Mouse (Mus musculus): ENCODE measurements around the gene Slc9a1. TPM values are rescaled to one million over a fixed set of nuclear protein-coding genes. Genes with fewer than 3 reads are reported as not detected.
A peak's percentile ranks its signal among the peaks of the same experiment; 100 is the strongest.

Gene Slc9a1
- polyA plus RNA-seq, 1 experiment, result 3.8 TPM

- Histone ChIP-seq H3K9me3 (ENCODE audit: control insufficient read depth, low read length) (peaks cover 4% of the 10 kb centered on the region; the same call in 1 of the 2 replicates), H3K27me3 (ENCODE audit: control insufficient read depth) (peaks cover 3% of the 10 kb centered on the region; the same call in 1 of the 2 replicates), H3K36me3 (ENCODE audit: control insufficient read depth) (peaks cover 36% of the 10 kb centered on the region), H3K4me3 (replicated peaks) (peak overlapping the region; percentile 79), H3K4me1 (ENCODE audit: control insufficient read depth) (peaks cover 62% of the 10 kb centered on the region)
- peak; percentile 46; the same call in 1 of the 3 replicates for TF ChIP-seq TAL1 (IDR thresholded peaks at IDR 0.05; ENCODE audit: low read length)
- no peak for TF ChIP-seq GATA1 (IDR thresholded peaks at IDR 0.05; ENCODE audit: low read length)
These were observed 1.1 kb downstream of the Slc9a1 start for GRCm38 (mm10) chr4:133370298-133371274.

DNA sequence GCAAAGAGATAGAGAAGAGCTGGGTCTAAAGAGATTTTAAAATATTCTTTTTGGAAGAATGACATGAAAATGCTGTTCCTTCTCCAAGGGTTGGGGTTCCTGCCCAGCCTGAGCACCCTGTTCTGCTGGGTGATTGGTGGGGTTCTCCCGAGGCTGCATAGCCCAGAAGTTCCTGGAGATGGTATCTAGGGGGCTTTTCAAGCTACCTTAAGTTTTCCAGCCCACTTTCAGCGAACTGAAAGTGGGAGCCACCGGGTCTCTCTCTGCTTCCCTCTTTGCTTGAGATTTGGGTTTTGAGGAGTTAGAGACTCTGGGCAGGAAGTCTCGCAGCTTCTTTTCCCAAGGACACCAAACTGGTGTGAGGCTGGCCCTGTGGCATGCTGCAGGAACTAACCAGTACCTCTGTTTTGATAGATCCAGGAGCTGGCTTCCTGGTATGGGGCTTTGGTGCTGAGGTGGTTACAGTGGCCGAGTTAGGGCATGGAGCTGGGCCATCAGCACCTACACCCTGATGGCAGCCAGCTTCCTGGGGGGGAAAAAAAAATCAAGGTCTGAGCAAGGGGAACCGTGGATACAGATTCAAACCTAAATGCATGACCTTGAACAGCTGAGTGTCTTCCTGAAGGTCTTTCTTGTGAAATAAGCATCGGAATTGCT, 2.2 kb downstream of the Slc9a1 start:
- Histone ChIP-seq H3K4me1 (ENCODE audit: control insufficient read depth) (peaks cover 72% of the 10 kb centered on the region), H3K36me3 (ENCODE audit: control insufficient read depth) (peaks cover 44% of the 10 kb centered on the region), H3K27me3 (ENCODE audit: control insufficient read depth) (peaks cover 3% of the 10 kb centered on the region; the same call in 1 of the 2 replicates), H3K9me3 (ENCODE audit: control insufficient read depth, low read length) (peaks cover 4% of the 10 kb centered on the region; the same call in 1 of the 2 replicates), H3K4me3 (replicated peaks) (peak overlapping the region; percentile 79)
- TF ChIP-seq GATA1 (IDR thresholded peaks at IDR 0.05; ENCODE audit: low read length), result no peak
- TF ChIP-seq TAL1 (IDR thresholded peaks at IDR 0.05; ENCODE audit: low read length), result no peak

- peak overlapping the region; percentile 79 for H3K4me3 ChIP-seq (replicated peaks)
These were observed 2.8 kb downstream of the Slc9a1 start for GRCm38 (mm10) chr4:133372278-133372665.

GRCm38 (mm10) chr4:133374011-133374410, 4.5 kb downstream of the Slc9a1 start:
- Histone ChIP-seq H3K9me3 (ENCODE audit: control insufficient read depth, low read length) (no peaks in the 10 kb centered on the region), H3K36me3 (ENCODE audit: control insufficient read depth) (peaks cover 59% of the 10 kb centered on the region), H3K4me1 (ENCODE audit: control insufficient read depth) (peaks cover 92% of the 10 kb centered on the region), H3K4me3 (replicated peaks) (peak overlapping the region; percentile 79), H3K27me3 (ENCODE audit: control insufficient read depth) (no peaks in the 10 kb centered on the region)
- TF ChIP-seq TAL1 (IDR thresholded peaks at IDR 0.05; ENCODE audit: low read length), result no peak
- TF ChIP-seq GATA1 (IDR thresholded peaks at IDR 0.05; ENCODE audit: low read length), result no peak

More at GRCm38 (mm10) chr4:133372278-133372665, 2.8 kb downstream of the Slc9a1 start:
- peaks cover under 1% of the 10 kb centered on the region; the same call in 1 of the 2 replicates for H3K27me3 ChIP-seq (ENCODE audit: control insufficient read depth)
- no peak for TF ChIP-seq TAL1 (IDR thresholded peaks at IDR 0.05; ENCODE audit: low read length)
- TF ChIP-seq GATA1 (IDR thresholded peaks at IDR 0.05; ENCODE audit: low read length), result no peak
- peaks cover 76% of the 10 kb centered on the region for H3K4me1 ChIP-seq (ENCODE audit: control insufficient read depth)
- H3K36me3 ChIP-seq (ENCODE audit: control insufficient read depth), result peaks cover 48% of the 10 kb centered on the region
- H3K9me3 ChIP-seq (ENCODE audit: control insufficient read depth, low read length), result no peaks in the 10 kb centered on the region

DNA sequence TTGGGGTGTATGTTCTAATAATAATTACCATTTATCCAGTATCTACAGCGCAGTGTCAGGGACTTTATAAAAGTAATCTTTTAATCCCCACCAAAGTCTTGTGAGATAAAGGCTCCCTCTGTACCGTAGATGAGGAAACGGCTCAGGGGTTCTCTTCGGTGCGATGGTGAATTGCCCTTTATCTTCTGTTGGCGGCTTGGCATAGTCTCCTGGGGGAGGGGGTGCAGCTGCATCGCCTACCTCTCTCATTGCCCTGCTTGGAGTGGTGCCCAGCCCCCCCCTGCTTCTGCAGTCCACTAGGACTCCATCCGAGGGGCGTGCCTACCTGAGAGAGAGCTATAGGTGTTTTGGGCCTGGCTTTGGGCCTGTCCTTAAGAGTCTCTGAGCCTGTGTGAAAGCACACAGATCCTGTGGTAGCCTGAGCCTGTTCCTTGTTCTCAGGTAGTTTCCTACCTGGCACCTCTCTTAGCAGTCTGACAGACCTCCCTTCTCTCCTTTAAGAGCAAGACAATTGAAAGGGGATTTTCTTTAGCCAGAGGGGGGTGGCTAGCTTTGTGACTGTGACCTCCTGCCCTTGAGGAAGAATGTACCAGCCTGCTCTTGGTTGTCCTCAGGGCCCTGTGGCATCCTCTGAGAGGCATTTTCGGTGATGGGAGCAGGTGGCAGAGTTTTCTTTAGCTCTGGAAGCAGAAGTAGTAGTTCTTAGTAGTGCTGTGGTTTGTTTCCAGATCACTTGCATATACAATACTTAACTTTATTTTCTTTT, 6.5 kb downstream of the Slc9a1 start:
- Histone ChIP-seq H3K9me3 (ENCODE audit: control insufficient read depth, low read length) (no peaks in the 10 kb centered on the region), H3K27me3 (ENCODE audit: control insufficient read depth) (no peaks in the 10 kb centered on the region), H3K36me3 (ENCODE audit: control insufficient read depth) (peaks cover 73% of the 10 kb centered on the region), H3K4me1 (ENCODE audit: control insufficient read depth) (peaks cover 96% of the 10 kb centered on the region), H3K4me3 (replicated peaks) (peak overlapping the region; percentile 22)
- TF ChIP-seq GATA1 (IDR thresholded peaks at IDR 0.05; ENCODE audit: low read length) (no peak), TAL1 (IDR thresholded peaks at IDR 0.05; ENCODE audit: low read length) (no peak)

- Histone ChIP-seq H3K36me3 (ENCODE audit: control insufficient read depth) (peaks cover 74% of the 10 kb centered on the region), H3K4me1 (ENCODE audit: control insufficient read depth) (peaks cover 77% of the 10 kb centered on the region)
- no peak for TF ChIP-seq TAL1 (IDR thresholded peaks at IDR 0.05; ENCODE audit: low read length)
- no peak; the same call in 1 of the 2 replicates for TF ChIP-seq GATA1 (IDR thresholded peaks at IDR 0.05; ENCODE audit: low read length)
These were observed 8.9 kb downstream of the Slc9a1 start for GRCm38 (mm10) chr4:133378236-133379045.

DNA sequence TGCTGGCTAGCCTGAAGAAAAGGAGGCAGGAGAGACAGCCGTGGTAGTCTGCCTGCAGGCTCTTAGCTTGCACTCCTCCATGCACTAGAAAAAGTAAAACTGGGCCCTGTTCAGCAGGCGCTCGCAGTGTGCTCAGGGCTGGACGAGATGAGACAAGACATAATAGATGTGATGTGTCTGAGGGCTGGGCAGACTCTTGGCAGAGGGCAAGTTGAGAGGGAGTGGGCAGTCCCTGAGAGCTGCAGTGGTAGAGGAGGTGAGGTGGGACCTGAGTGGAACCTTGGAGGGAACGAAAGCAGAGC, 9.5 kb downstream of the Slc9a1 start:
- Histone ChIP-seq H3K9me3 (ENCODE audit: control insufficient read depth, low read length) (no peaks in the 10 kb centered on the region), H3K36me3 (ENCODE audit: control insufficient read depth) (peaks cover 74% of the 10 kb centered on the region), H3K27me3 (ENCODE audit: control insufficient read depth) (no peaks in the 10 kb centered on the region), H3K4me3 (replicated peaks) (peak overlapping the region; percentile 24), H3K4me1 (ENCODE audit: control insufficient read depth) (peaks cover 72% of the 10 kb centered on the region)
- TF ChIP-seq TAL1 (IDR thresholded peaks at IDR 0.05; ENCODE audit: low read length) (no peak), GATA1 (IDR thresholded peaks at IDR 0.05; ENCODE audit: low read length) (no peak)

More at GRCm38 (mm10) chr4:133378236-133379045, 8.9 kb downstream of the Slc9a1 start:
- Histone ChIP-seq H3K9me3 (ENCODE audit: control insufficient read depth, low read length) (no peaks in the 10 kb centered on the region), H3K4me3 (replicated peaks) (peak overlapping the region; percentile 45), H3K27me3 (ENCODE audit: control insufficient read depth) (no peaks in the 10 kb centered on the region)

DNA sequence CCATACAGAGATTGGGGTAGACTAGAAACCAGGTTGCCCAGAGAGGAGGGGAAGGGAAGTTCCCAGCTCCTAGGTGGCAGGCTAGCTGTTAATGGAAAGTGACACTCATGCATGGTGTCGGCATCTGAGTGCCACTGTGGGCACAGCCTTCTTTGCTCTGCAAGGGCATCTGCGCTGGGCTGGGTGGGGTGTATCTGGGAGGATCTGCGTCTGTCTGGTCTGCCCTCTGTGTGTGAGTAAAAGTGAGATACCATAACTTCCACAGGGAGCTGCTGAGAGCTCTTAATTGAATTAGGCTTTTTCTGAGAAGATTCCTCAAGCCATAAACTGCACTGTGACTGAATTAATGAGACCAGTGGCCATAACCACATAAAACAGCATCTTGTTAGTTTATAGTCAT, 10.4 kb downstream of the Slc9a1 start:
- H3K4me3 ChIP-seq (replicated peaks), result no peak overlapping the region
- TF ChIP-seq TAL1 (IDR thresholded peaks at IDR 0.05; ENCODE audit: low read length), result no peak

More for the DNA sequence above, 10.4 kb downstream of the Slc9a1 start:
- no peaks in the 10 kb centered on the region for H3K9me3 ChIP-seq (ENCODE audit: control insufficient read depth, low read length)
- H3K36me3 ChIP-seq (ENCODE audit: control insufficient read depth), result peaks cover 73% of the 10 kb centered on the region
- H3K27me3 ChIP-seq (ENCODE audit: control insufficient read depth), result no peaks in the 10 kb centered on the region
- H3K4me1 ChIP-seq (ENCODE audit: control insufficient read depth), result peaks cover 66% of the 10 kb centered on the region
